Mouse (Mus musculus) erythroblast, embryonic 14.5 days (primary cell): ENCODE measurements around the gene Ndrg3.

Source experiments
- GATA1 ChIP-seq: IDR thresholded peaks from 2 replicates; pipeline ENCODE4 v1.6.1; 2012; ENCODE audit warnings: low read length, inconsistent platforms, mixed read lengths
- TAL1 ChIP-seq: IDR thresholded peaks from 3 replicates; pipeline ENCODE4 v1.6.1; 2012; ENCODE audit warnings: low read length, inconsistent platforms, mixed read lengths

- no peak for TF ChIP-seq GATA1
- TF ChIP-seq TAL1 = no peak
Observed at GRCm38 (mm10) chr2:157037303-157037702, 45.4 kb upstream of the Ndrg3 start.
